Mouse (Mus musculus): ENCODE results near the gene Sdk2. TPM values are rescaled to one million over a fixed set of nuclear protein-coding genes. Genes with fewer than 3 reads are reported as not detected.

Sdk2 gene
- polyA plus RNA-seq, 1 experiment from 2014 or later = 1.1 TPM

- Histone ChIP-seq H3K27me3 (replicated peaks) (no peaks in the 10 kb centered on the region; the same call in 1 of the 2 replicates), H3K9ac (no peak overlapping the region), H3K4me3 (no peak overlapping the region), H3K9me3 (replicated peaks) (no peaks in the 10 kb centered on the region), H3K4me2 (no peak overlapping the region), H3K36me3 (no peaks in the 10 kb centered on the region), H3K27ac (no peak overlapping the region), H3K4me1 (0 out of 2 replicates have a peak, but pooled peaks cover 3% of the 10 kb centered on the region)
- 45% methylated on average over 14 of the region's 14 CpGs for WGBS (ENCODE audit: insufficient replicate concordance)
- ATAC-seq = no peak
Measured at GRCm38 (mm10) chr11:114016889-114017392, 49.9 kb downstream of the Sdk2 start.

GRCm38 (mm10) chr11:114016108-114016888 lies 50.5 kb downstream of the Sdk2 start:
- Histone ChIP-seq H3K4me3 (no peak overlapping the region), H3K27ac (no peak overlapping the region), H3K9ac (no peak overlapping the region), H3K27me3 (replicated peaks) (no peaks in the 10 kb centered on the region; the same call in 1 of the 2 replicates), H3K4me2 (no peak overlapping the region), H3K4me1 (0 out of 2 replicates have a peak, but pooled peaks cover 3% of the 10 kb centered on the region), H3K36me3 (no peaks in the 10 kb centered on the region), H3K9me3 (replicated peaks) (no peaks in the 10 kb centered on the region)
- 54% methylated on average over 15 of the region's 15 CpGs for WGBS (ENCODE audit: insufficient replicate concordance)
- ATAC-seq = no peak

GRCm38 (mm10) chr11:114011523-114011922 lies 55.3 kb downstream of the Sdk2 start:
- H3K4me1 ChIP-seq = 0 out of 2 replicates have a peak, but pooled peaks cover 3% of the 10 kb centered on the region
- no peak overlapping the region for H3K4me2 ChIP-seq
- H3K27ac ChIP-seq = no peak overlapping the region
- ATAC-seq = no peak
- H3K27me3 ChIP-seq (replicated peaks) = no peaks in the 10 kb centered on the region; the same call in 1 of the 2 replicates
- no peaks in the 10 kb centered on the region for H3K9me3 ChIP-seq (replicated peaks)
- no peak overlapping the region for H3K9ac ChIP-seq
- H3K4me3 ChIP-seq = no peak overlapping the region
- WGBS (ENCODE audit: insufficient replicate concordance) = 52% methylated on average over 9 of the region's 9 CpGs
- H3K36me3 ChIP-seq = no peaks in the 10 kb centered on the region

- Histone ChIP-seq H3K27ac (no peak overlapping the region), H3K27me3 (replicated peaks) (no peaks in the 10 kb centered on the region), H3K36me3 (no peaks in the 10 kb centered on the region), H3K4me2 (no peak overlapping the region), H3K4me1 (no peaks in the 10 kb centered on the region), H3K4me3 (no peak overlapping the region), H3K9ac (no peak overlapping the region), H3K9me3 (replicated peaks) (no peaks in the 10 kb centered on the region)
- WGBS (ENCODE audit: insufficient replicate concordance) = 55% methylated on average over 12 of the region's 12 CpGs
- no peak for ATAC-seq
Measured at GRCm38 (mm10) chr11:114005879-114006278, 61.0 kb downstream of the Sdk2 start.

GRCm38 (mm10) chr11:114004651-114005050 lies 62.2 kb downstream of the Sdk2 start:
- no peaks in the 10 kb centered on the region for H3K27me3 ChIP-seq (replicated peaks)
- no peak overlapping the region for H3K27ac ChIP-seq
- no peak overlapping the region for H3K4me3 ChIP-seq
- WGBS (ENCODE audit: insufficient replicate concordance) = 65% methylated on average over 7 of the region's 7 CpGs
- no peaks in the 10 kb centered on the region for H3K36me3 ChIP-seq
- no peaks in the 10 kb centered on the region for H3K9me3 ChIP-seq (replicated peaks)
- no peaks in the 10 kb centered on the region for H3K4me1 ChIP-seq
- no peak overlapping the region for H3K4me2 ChIP-seq
- ATAC-seq = no peak
- H3K9ac ChIP-seq = no peak overlapping the region

GRCm38 (mm10) chr11:114003195-114003594 lies 63.7 kb downstream of the Sdk2 start:
- WGBS (ENCODE audit: insufficient replicate concordance) = 71% methylated on average over 3 of the region's 3 CpGs
- H3K27ac ChIP-seq = no peak overlapping the region
- H3K4me1 ChIP-seq = no peaks in the 10 kb centered on the region
- H3K9me3 ChIP-seq (replicated peaks) = no peaks in the 10 kb centered on the region
- no peak overlapping the region for H3K4me2 ChIP-seq
- no peaks in the 10 kb centered on the region for H3K27me3 ChIP-seq (replicated peaks)
- ATAC-seq = no peak
- no peak overlapping the region for H3K9ac ChIP-seq
- H3K4me3 ChIP-seq = no peak overlapping the region
- no peaks in the 10 kb centered on the region for H3K36me3 ChIP-seq

- ATAC-seq = no peak
- WGBS (ENCODE audit: insufficient replicate concordance) = 71% methylated on average over 6 of the region's 6 CpGs
- H3K9ac ChIP-seq = no peak overlapping the region
Measured at GRCm38 (mm10) chr11:114000051-114000450, 66.8 kb downstream of the Sdk2 start.

GRCm38 (mm10) chr11:113998702-113999101 lies 68.1 kb downstream of the Sdk2 start:
- Histone ChIP-seq H3K4me2 (no peak overlapping the region), H3K27ac (no peak overlapping the region), H3K36me3 (no peaks in the 10 kb centered on the region), H3K27me3 (replicated peaks) (no peaks in the 10 kb centered on the region), H3K9ac (no peak overlapping the region), H3K4me3 (no peak overlapping the region), H3K4me1 (no peaks in the 10 kb centered on the region), H3K9me3 (replicated peaks) (no peaks in the 10 kb centered on the region)
- 72% methylated on average over 3 of the region's 3 CpGs for WGBS (ENCODE audit: insufficient replicate concordance)
- ATAC-seq = no peak

More at GRCm38 (mm10) chr11:114000051-114000450, 66.8 kb downstream of the Sdk2 start:
- Histone ChIP-seq H3K4me1 (no peaks in the 10 kb centered on the region), H3K27ac (no peak overlapping the region), H3K4me2 (no peak overlapping the region), H3K36me3 (no peaks in the 10 kb centered on the region), H3K4me3 (no peak overlapping the region), H3K9me3 (replicated peaks) (no peaks in the 10 kb centered on the region), H3K27me3 (replicated peaks) (no peaks in the 10 kb centered on the region)

- no peak overlapping the region for H3K27ac ChIP-seq
- H3K4me3 ChIP-seq = no peak overlapping the region
- no peaks in the 10 kb centered on the region for H3K36me3 ChIP-seq
- no peaks in the 10 kb centered on the region for H3K4me1 ChIP-seq
- no peak overlapping the region for H3K9ac ChIP-seq
- WGBS (ENCODE audit: insufficient replicate concordance) = 76% methylated on average over 6 of the region's 6 CpGs
- no peaks in the 10 kb centered on the region for H3K9me3 ChIP-seq (replicated peaks)
- no peaks in the 10 kb centered on the region for H3K27me3 ChIP-seq (replicated peaks)
- ATAC-seq = no peak
- H3K4me2 ChIP-seq = no peak overlapping the region
Measured at GRCm38 (mm10) chr11:113993921-113994320, 72.9 kb downstream of the Sdk2 start.

- no peaks in the 10 kb centered on the region for H3K27me3 ChIP-seq (replicated peaks)
- H3K27ac ChIP-seq = no peak overlapping the region
Measured at GRCm38 (mm10) chr11:113992894-113993293, 74.0 kb downstream of the Sdk2 start.

GRCm38 (mm10) chr11:113991886-113992285 lies 75.0 kb downstream of the Sdk2 start:
- Histone ChIP-seq H3K4me1 (no peaks in the 10 kb centered on the region), H3K27ac (no peak overlapping the region), H3K4me3 (no peak overlapping the region), H3K9me3 (replicated peaks) (no peaks in the 10 kb centered on the region), H3K27me3 (replicated peaks) (no peaks in the 10 kb centered on the region), H3K9ac (no peak overlapping the region), H3K36me3 (no peaks in the 10 kb centered on the region), H3K4me2 (no peak overlapping the region)
- no peak for ATAC-seq
- WGBS (ENCODE audit: insufficient replicate concordance) = 79% methylated on average over 8 of the region's 8 CpGs

More at GRCm38 (mm10) chr11:113992894-113993293, 74.0 kb downstream of the Sdk2 start:
- H3K9me3 ChIP-seq (replicated peaks) = no peaks in the 10 kb centered on the region
- H3K36me3 ChIP-seq = no peaks in the 10 kb centered on the region
- ATAC-seq = no peak
- H3K4me1 ChIP-seq = no peaks in the 10 kb centered on the region
- H3K4me2 ChIP-seq = no peak overlapping the region
- no peak overlapping the region for H3K4me3 ChIP-seq
- WGBS (ENCODE audit: insufficient replicate concordance) = 60% methylated on average over 10 of the region's 10 CpGs
- H3K9ac ChIP-seq = no peak overlapping the region

GRCm38 (mm10) chr11:113990466-113990865 lies 76.4 kb downstream of the Sdk2 start:
- Histone ChIP-seq H3K9me3 (replicated peaks) (no peaks in the 10 kb centered on the region), H3K4me2 (no peak overlapping the region), H3K36me3 (no peaks in the 10 kb centered on the region), H3K9ac (no peak overlapping the region), H3K27ac (no peak overlapping the region), H3K4me1 (no peaks in the 10 kb centered on the region), H3K4me3 (no peak overlapping the region), H3K27me3 (replicated peaks) (no peaks in the 10 kb centered on the region)
- WGBS (ENCODE audit: insufficient replicate concordance) = 4% methylated on average over 6 of the region's 6 CpGs
- no peak for ATAC-seq

Data from liver, embryonic 12.5 days (tissue).